Mouse (Mus musculus): ENCODE measurements at regions not wholly inside any gene's neighbourhood (a gene's known extent, or its start where the extent isn't known, plus 50 kb on each side); places are given as distances from the start of the nearest gene placed in this dataset.

GRCm38 (mm10) chr9:26247669-26248068, 485.9 kb upstream of the B3gat1 start:
- H3K9me3 ChIP-seq, result no peaks in the 10 kb centered on the region
- WGBS, result 65% methylated on average over 3 of the region's 3 CpGs

GRCm38 (mm10) chr9:26264867-26265725, 468.4 kb upstream of the B3gat1 start:
- no peak for ATAC-seq (replicated peaks)
- Histone ChIP-seq H3K4me2 (replicated peaks) (no peak overlapping the region), H3K27ac (replicated peaks) (no peak overlapping the region), H3K27me3 (no peaks in the 10 kb centered on the region), H3K4me1 (no peaks in the 10 kb centered on the region), H3K36me3 (no peaks in the 10 kb centered on the region), H3K9me3 (no peaks in the 10 kb centered on the region), H3K9ac (replicated peaks) (no peak overlapping the region), H3K4me3 (no peak overlapping the region)
- WGBS, result 83% methylated on average over 3 of the region's 3 CpGs

More at GRCm38 (mm10) chr9:26247669-26248068, 485.9 kb upstream of the B3gat1 start:
- peak overlapping the region; percentile 46; the same call in 1 of the 2 replicates for H3K27ac ChIP-seq (replicated peaks)
- no peaks in the 10 kb centered on the region for H3K4me1 ChIP-seq
- ATAC-seq (replicated peaks), result no peak
- no peaks in the 10 kb centered on the region for H3K36me3 ChIP-seq
- no peak overlapping the region for H3K9ac ChIP-seq (replicated peaks)
- H3K4me3 ChIP-seq, result no peak overlapping the region
- no peak overlapping the region for H3K4me2 ChIP-seq (replicated peaks)
- H3K27me3 ChIP-seq, result no peaks in the 10 kb centered on the region
